Mouse (Mus musculus): ENCODE measurements around the gene Nrxn1.

Nrxn1 gene

DNA sequence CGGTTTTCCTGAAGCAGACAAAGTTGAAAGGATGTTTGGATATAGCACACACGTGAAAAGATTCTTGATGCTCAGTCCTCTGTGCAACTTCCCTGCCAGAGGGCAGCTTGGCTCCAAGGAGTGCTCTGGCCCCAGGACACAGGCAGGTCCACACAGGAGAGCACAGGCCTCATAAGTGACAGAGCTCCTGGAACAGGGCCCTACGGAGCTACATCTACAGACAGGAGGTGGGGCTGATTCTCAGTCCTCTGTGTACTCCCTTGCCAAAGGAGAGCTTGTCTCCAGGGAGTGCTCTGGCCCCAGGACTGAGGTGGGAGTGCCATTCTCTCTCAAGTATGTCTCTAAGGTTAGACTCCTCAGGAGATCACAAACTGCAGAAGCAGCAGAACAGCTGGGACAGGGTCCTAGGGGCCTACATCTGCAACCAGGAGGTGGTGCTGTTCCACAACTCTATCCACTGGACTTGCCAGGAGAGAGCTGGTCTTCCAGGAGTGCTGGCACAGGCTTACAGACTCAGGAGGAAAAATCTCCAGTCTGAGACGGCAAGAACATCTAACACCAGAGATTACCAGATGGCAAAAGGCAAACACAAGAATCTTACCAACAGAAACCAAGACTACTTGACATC lies 129.9 kb downstream of the Nrxn1 start:
- no peak for DNase-seq (ENCODE audit: low spot score)

DNA sequence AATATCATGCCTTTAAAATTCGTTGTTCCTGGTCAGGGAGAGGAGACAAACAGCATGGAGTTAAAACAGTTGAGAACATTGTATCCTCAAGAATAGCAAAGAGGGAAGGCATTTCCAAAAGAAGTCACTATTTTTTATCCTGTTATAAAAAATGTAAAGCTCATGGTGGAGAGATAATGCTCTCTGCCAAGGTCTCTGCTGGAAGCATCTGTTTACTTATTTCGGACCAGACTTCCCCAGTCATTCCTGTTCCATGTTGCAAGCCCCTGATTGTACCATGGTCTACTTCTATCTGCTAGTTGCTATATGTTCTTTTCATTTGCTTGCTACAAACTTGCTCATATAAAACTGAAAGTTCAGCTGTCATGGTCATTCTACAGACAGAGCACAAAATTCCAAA lies 137.7 kb downstream of the Nrxn1 start:
- no peak for DNase-seq (ENCODE audit: low spot score)

DNA sequence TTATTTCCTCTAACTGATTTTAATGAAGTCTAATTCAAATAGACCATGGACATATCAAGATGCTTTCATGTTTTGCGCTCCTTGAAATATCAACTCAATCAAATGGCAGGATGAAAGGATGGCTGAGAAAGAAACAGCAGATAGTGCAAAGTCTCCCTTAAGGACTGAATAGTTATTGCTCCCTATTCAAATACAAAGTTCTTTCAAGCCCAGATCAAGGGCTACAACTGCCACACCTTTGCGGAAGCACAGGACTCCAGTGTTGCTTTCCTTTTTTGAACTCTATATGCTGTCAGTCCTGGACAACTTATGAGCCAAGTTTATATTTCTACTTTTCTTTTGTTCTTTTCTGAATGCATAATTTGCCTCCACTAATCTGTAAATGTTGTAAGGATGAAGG lies 157.9 kb downstream of the Nrxn1 start:
- no peak for DNase-seq (ENCODE audit: low spot score)

DNA sequence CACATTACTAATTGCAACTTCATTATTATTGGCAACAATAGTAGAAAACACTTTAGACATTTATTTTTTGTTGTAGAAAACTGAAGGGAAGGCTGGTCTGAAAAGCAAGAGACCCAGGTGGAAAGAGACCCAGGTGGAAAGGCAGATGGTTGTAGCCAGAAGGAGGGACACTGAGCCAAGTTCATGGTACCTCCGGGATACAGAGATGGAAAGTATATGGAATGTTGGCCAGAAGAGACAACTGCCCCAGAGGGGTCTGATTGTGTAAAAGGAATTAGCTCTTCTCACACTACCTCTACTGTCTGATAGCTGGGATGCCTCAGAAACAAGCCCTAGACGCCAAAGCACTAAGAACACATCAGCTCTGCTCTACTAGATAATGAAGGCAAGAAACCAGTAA lies 179.6 kb downstream of the Nrxn1 start:
- DNase-seq (ENCODE audit: low spot score): no peak

DNA sequence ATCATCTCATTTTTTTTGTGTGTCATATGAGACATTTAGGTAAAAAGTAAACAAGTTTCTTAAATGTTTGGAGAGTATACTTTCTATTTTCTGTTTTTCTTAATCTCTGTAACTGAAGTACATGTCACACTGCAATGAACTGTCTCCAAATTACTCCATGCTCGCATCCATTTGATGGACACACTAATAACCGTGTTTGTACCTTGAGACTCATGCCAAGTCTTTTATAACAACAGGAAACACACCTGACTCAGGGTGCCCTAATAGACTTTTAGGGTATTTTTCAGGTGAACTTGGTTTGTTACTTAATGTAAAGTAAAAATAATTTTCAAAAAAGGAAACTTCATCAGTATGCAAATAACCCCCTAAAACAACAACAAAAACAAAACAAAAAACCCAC lies 180.1 kb downstream of the Nrxn1 start:
- DNase-seq (ENCODE audit: low spot score): no peak

DNA sequence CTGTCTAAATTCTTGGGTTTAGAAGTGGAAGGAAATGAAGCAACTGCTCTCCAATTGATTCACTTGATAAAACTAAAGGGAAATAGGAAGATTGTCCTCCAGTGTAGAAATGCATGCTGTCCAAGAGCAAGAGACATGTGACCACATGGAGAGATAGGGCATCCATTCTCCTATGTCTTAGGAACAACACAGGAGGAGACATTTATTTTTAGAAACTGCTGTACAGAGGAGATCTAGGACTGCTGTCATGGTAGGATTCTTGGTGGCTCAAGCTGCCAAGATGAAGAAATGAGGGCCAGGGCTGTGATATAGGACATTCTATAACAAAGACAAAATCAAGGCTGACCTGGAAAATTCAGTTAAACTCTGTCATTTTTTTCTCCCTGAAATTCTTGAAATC lies 180.5 kb downstream of the Nrxn1 start:
- no peak for DNase-seq (ENCODE audit: low spot score)

DNA sequence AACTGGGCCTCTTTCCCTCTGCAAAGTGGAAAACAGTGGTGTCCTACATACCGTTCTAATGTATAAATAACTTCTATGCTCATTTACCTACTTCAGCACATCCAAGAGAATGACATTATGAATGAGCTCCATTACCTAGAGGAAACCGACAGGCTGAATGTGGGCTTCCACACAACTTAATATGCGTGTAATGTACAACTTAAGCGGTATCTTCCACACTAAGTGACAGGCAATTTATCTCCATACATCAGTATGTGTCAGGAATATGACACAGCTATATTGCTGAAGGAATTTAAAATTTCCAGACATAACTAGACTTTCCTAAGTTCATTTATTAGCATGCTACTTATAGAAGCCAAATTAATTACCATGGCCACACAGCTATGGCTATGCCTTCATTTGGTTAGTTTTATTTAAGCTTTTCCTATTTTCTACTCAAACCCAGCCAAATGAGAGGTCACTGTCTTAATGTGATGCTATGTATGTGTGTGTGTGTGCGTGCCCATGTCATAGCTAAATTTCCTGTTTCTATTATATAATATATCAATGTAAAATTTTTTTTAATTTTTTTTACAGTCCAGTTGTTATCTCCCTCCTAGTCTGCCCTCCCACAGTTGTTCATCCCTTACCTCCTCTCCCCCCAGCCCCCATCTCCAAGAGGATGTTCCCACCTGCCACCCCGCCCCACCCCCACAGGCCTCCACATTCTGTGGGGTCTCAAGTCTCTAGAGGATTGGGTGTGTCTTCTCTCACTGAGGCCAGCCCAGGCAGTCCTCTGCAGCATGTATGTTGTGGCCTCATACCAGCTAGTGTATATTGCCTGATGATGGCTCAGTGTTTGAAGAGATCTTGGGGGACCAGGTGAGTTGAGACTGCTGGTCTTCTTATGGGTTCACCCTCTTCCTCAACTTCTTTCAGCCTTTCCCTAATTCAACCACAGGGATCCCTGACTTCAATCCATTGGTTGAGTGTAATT lies 186.5 kb downstream of the Nrxn1 start:
- no peak for DNase-seq (ENCODE audit: low spot score)

DNA sequence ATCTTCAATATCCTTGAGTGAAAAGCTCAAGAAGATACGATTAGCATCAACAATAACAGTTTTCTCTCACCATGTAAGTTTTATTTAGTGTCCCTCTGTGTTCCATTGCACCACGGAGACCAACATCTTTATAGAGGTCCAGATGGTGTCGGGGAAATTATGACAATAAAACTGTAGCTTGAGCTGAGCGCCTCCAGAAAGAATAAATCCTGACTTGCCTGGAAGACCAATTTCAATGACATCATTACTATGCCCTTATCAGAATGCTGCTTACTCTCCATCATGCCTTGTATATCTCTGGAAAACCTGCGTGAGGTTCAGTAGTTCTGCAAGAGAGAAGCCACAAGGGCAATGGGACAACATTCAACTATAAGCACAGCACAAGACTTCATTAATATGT lies 187.7 kb downstream of the Nrxn1 start:
- no peak for DNase-seq (ENCODE audit: low spot score)

- DNase-seq (ENCODE audit: low spot score): no peak
Measured at GRCm38 (mm10) chr17:90892327-90893259, 200.3 kb downstream of the Nrxn1 start.

GRCm38 (mm10) chr17:90891711-90892110 lies 201.2 kb downstream of the Nrxn1 start:
- no peak for DNase-seq (ENCODE audit: low spot score)

- DNase-seq (ENCODE audit: low spot score): no peak
Measured at GRCm38 (mm10) chr17:90857225-90857624, 235.6 kb downstream of the Nrxn1 start.

- no peak for DNase-seq (ENCODE audit: low spot score)
Measured at GRCm38 (mm10) chr17:90843876-90844275, 249.0 kb downstream of the Nrxn1 start.

DNA sequence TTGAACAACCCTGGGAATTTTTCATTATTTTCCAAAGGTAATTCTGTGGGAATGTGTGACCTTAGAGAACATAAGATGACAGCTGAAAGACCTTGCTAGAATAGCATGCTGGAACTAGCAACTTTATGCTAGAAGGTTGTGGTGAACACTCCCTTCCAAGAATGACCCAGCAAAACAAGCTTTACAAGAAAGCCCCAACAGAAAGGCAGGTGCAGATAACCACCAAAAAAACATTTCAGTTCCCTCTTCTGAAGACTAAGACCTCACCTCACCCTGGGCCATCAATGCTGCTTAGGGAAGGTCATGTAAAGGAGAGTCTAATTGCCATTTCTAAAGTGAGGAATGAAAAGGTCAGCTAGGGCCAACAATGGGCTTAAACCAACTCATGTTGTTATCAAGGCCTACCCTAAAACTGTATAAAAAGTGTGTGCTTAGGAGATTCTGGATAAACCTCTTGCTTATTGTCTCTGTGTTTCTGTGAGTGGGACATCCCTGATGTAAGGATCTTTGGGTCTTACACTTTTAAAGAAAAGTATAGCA lies 249.7 kb downstream of the Nrxn1 start:
- no peak for DNase-seq (ENCODE audit: low spot score)

DNA sequence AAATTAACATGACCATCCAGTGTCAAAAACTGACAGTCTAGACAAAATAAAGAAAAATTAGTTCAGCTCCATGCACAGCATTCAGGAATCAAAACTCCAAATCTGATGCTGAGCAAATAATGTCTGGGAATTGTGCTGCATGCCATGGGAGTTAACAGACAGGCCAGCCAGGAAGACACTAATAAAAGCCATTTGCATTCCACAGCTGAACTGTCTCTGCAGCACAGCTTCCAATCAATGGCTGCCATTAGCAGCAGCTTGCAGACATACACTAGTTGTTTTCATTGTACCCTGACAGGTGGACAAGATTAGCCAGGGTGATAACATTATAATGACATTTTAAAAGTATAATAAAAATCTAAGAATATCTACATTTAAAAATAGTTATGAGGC lies 255.9 kb downstream of the Nrxn1 start:
- DNase-seq (ENCODE audit: low spot score): no peak

DNA sequence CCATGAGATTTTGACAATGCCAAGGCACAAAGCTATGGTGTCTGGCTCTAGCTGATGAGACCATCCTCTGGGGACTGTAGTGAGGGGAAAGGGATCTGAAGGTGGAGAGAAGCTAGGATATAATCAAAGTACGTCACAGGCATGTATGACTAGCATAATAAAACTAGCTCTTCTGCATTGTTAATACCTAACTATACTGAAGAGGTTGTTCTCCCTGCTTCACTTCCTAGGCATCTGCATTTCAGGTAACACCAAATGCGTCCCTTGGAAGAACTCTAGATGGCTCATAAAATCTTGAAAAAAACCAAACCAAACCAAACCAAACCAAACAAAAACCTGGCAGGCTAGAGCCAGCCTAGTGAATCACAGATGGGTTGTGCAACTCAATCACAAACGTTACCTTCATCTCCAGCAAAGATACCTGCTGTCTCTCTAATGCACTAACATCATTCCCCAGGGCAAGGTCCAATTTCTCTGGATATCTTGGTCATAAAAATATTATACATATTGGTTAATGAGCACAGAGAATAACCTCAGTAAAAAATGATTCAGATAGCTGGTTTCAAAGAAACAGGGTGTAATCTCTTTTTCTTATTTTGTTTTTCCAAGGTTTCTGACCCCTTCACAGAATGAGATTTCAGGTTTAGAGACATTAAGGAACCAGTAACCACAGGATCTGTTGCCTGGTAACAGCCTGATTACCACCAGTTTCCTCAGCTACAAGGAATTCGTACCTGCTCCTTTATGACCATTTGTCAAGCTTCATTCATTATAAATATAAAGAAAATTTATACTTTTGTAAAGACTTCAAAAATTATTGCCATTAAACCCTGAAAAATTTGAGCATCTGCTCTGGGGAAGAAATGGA lies 256.5 kb downstream of the Nrxn1 start:
- DNase-seq (ENCODE audit: low spot score): no peak

GRCm38 (mm10) chr17:90818340-90818739 lies 274.5 kb downstream of the Nrxn1 start:
- no peak for DNase-seq (ENCODE audit: low spot score)

DNA sequence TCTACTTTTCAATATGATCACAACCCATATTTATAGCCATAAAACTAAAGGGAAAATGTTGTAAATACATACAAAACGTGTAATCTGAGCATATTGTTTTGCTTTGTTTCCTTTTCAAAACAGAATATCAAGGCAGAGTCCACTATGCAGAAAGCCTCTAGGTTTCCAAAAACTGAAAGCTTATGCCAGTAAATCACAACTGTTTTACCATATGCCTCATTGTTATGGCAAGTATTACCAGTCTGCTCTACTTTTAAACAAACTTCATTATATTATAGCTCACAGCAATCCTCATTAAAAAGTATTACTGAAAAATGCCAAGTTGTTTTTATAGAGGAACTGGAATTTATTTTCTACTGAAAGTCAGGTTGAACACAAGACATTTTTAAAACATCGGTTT lies 275.0 kb downstream of the Nrxn1 start:
- DNase-seq (ENCODE audit: low spot score): no peak

DNA sequence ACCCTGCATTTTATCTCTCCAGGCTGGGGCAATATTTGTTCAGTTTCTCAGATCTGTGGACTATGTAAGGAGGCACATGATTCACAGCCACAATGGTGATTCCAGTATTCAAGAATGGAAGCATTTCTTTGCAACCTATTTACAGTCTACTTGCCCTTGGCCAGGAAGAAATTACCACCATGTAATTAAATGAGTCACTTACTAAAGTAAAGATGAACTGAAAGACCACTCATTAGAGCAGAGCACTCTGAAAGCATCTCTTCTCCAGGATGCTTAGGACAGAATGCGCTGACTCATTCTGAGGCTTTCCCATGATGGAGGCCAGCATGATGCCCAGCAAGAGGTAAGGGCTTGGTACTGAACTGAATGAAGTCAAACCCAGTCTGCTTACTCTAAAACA lies 277.6 kb downstream of the Nrxn1 start:
- DNase-seq (ENCODE audit: low spot score): no peak

DNA sequence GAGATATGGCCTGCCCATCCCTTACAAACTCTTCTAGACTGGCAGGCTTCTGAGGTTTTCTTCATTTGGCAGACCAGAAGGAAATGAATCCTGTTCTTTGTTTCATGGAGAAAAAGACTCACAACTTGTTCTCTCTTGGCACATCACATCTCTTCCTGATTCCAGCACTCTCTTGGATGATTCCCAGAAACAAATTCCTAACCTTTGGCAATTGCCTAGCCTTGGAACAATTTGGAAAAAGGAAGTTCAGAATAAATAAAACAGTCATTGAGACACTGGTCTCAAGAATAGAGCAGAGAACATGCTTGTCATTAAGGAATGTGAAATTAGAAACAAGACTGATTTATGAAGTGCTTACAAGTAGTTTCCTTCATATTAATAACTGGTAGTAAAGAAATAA lies 279.1 kb downstream of the Nrxn1 start:
- no peak for DNase-seq (ENCODE audit: low spot score)

GRCm38 (mm10) chr17:90812485-90812884 lies 280.4 kb downstream of the Nrxn1 start:
- DNase-seq (ENCODE audit: low spot score): no peak

Data from MN1 (cell line).